Mouse (Mus musculus): ENCODE measurements at regions not wholly inside any gene's neighbourhood (a gene's known extent, or its start where the extent isn't known, plus 50 kb on each side); places are given as distances from the start of the nearest gene placed in this dataset.

- 86% methylated on average over 6 of the region's 6 CpGs for WGBS
- no peak overlapping the region for H3K4me2 ChIP-seq
- H3K9ac ChIP-seq, result no peak overlapping the region
- no peaks in the 10 kb centered on the region for H3K9me3 ChIP-seq (replicated peaks)
- no peak overlapping the region for H3K27ac ChIP-seq (ENCODE audit: poor library complexity, severe bottlenecking)
- no peaks in the 10 kb centered on the region for H3K36me3 ChIP-seq
- no peaks in the 10 kb centered on the region for H3K27me3 ChIP-seq (replicated peaks)
- H3K4me1 ChIP-seq (replicated peaks), result peaks cover 8% of the 10 kb centered on the region
- ATAC-seq (ENCODE audit: insufficient number of reproducible peaks, low FRiP score), result no peak
- no peak overlapping the region for H3K4me3 ChIP-seq
Measured at GRCm38 (mm10) chr9:41460709-41461108, 299.2 kb upstream of the Ubash3b start.

- H3K9ac ChIP-seq, result no peak overlapping the region
- H3K4me1 ChIP-seq (replicated peaks), result peaks cover 7% of the 10 kb centered on the region
- no peaks in the 10 kb centered on the region for H3K9me3 ChIP-seq (replicated peaks)
- WGBS, result 85% methylated on average over 3 of the region's 3 CpGs
- no peak overlapping the region for H3K4me3 ChIP-seq
- no peak overlapping the region for H3K27ac ChIP-seq (ENCODE audit: poor library complexity, severe bottlenecking)
- no peak overlapping the region for H3K4me2 ChIP-seq
- no peaks in the 10 kb centered on the region for H3K36me3 ChIP-seq
- ATAC-seq (ENCODE audit: insufficient number of reproducible peaks, low FRiP score), result no peak
- H3K27me3 ChIP-seq (replicated peaks), result no peaks in the 10 kb centered on the region
Measured at GRCm38 (mm10) chr9:41457003-41457402, 295.5 kb upstream of the Ubash3b start.

- 50% methylated on average over 3 of the region's 3 CpGs for WGBS
- Histone ChIP-seq H3K4me1 (replicated peaks) (peaks cover 28% of the 10 kb centered on the region), H3K4me2 (no peak overlapping the region), H3K27me3 (replicated peaks) (no peaks in the 10 kb centered on the region), H3K27ac (ENCODE audit: poor library complexity, severe bottlenecking) (no peak overlapping the region), H3K9me3 (replicated peaks) (no peaks in the 10 kb centered on the region), H3K9ac (no peak overlapping the region), H3K36me3 (no peaks in the 10 kb centered on the region), H3K4me3 (no peak overlapping the region)
- no peak for ATAC-seq (ENCODE audit: insufficient number of reproducible peaks, low FRiP score)
Measured at GRCm38 (mm10) chr9:41451738-41452137, 290.2 kb upstream of the Ubash3b start.

- ATAC-seq (ENCODE audit: insufficient number of reproducible peaks, low FRiP score), result no peak
- Histone ChIP-seq H3K27me3 (replicated peaks) (no peaks in the 10 kb centered on the region), H3K36me3 (no peaks in the 10 kb centered on the region), H3K4me2 (no peak overlapping the region), H3K4me1 (replicated peaks) (peaks cover 32% of the 10 kb centered on the region), H3K9me3 (replicated peaks) (no peaks in the 10 kb centered on the region), H3K4me3 (no peak overlapping the region), H3K9ac (no peak overlapping the region), H3K27ac (ENCODE audit: poor library complexity, severe bottlenecking) (no peak overlapping the region)
- WGBS, result 42% methylated on average over 4 of the region's 4 CpGs
Measured at GRCm38 (mm10) chr9:41449233-41449632, 287.7 kb upstream of the Ubash3b start.

GRCm38 (mm10) chr9:41447902-41448301, 286.4 kb upstream of the Ubash3b start:
- peak overlapping the region; percentile 71 for H3K27ac ChIP-seq (ENCODE audit: poor library complexity, severe bottlenecking)
- H3K27me3 ChIP-seq (replicated peaks), result no peaks in the 10 kb centered on the region
- peaks cover 32% of the 10 kb centered on the region for H3K4me1 ChIP-seq (replicated peaks)
- no peaks in the 10 kb centered on the region for H3K36me3 ChIP-seq
- H3K9me3 ChIP-seq (replicated peaks), result no peaks in the 10 kb centered on the region
- no peak; the same call in 1 of the 2 replicates for ATAC-seq (ENCODE audit: insufficient number of reproducible peaks, low FRiP score)
- no peak overlapping the region for H3K4me2 ChIP-seq
- H3K9ac ChIP-seq, result no peak overlapping the region
- H3K4me3 ChIP-seq, result no peak overlapping the region
- 74% methylated on average over 8 of the region's 8 CpGs for WGBS

- Histone ChIP-seq H3K9ac (peak overlapping the region; percentile 2; the same call in 1 of the 2 replicates), H3K4me2 (peak overlapping the region; percentile 53), H3K36me3 (no peaks in the 10 kb centered on the region), H3K9me3 (replicated peaks) (0 out of 2 replicates have a peak, but pooled peaks cover 2% of the 10 kb centered on the region), H3K4me1 (replicated peaks) (peaks cover 32% of the 10 kb centered on the region), H3K27ac (ENCODE audit: poor library complexity, severe bottlenecking) (peak overlapping the region; percentile 93), H3K27me3 (replicated peaks) (no peaks in the 10 kb centered on the region), H3K4me3 (no peak overlapping the region)
- WGBS, result 30% methylated on average over 12 of the region's 12 CpGs
- ATAC-seq (ENCODE audit: insufficient number of reproducible peaks, low FRiP score), result peak; percentile 70
Measured at GRCm38 (mm10) chr9:41447211-41447875, 285.8 kb upstream of the Ubash3b start.

GRCm38 (mm10) chr9:41446431-41447203, 285.1 kb upstream of the Ubash3b start:
- Histone ChIP-seq H3K9me3 (replicated peaks) (0 out of 2 replicates have a peak, but pooled peaks cover 2% of the 10 kb centered on the region), H3K9ac (no peak overlapping the region), H3K36me3 (no peaks in the 10 kb centered on the region), H3K27ac (ENCODE audit: poor library complexity, severe bottlenecking) (peak overlapping the region; percentile 93), H3K27me3 (replicated peaks) (no peaks in the 10 kb centered on the region), H3K4me1 (replicated peaks) (peaks cover 30% of the 10 kb centered on the region), H3K4me2 (peak overlapping the region; percentile 53; the same call in 1 of the 2 replicates), H3K4me3 (no peak overlapping the region)
- ATAC-seq (ENCODE audit: insufficient number of reproducible peaks, low FRiP score), result peak; percentile 17
- WGBS, result 65% methylated on average over 9 of the region's 9 CpGs

- no peak overlapping the region for H3K27ac ChIP-seq (ENCODE audit: poor library complexity, severe bottlenecking)
- peaks cover 17% of the 10 kb centered on the region for H3K9me3 ChIP-seq (replicated peaks)
- 79% methylated on average over 3 of the region's 3 CpGs for WGBS
- peaks cover 6% of the 10 kb centered on the region; the same call in 1 of the 2 replicates for H3K36me3 ChIP-seq
- H3K27me3 ChIP-seq (replicated peaks), result no peaks in the 10 kb centered on the region
- no peak overlapping the region for H3K4me2 ChIP-seq
- peaks cover 12% of the 10 kb centered on the region for H3K4me1 ChIP-seq (replicated peaks)
- no peak overlapping the region for H3K4me3 ChIP-seq
- ATAC-seq (ENCODE audit: insufficient number of reproducible peaks, low FRiP score), result no peak
- no peak overlapping the region for H3K9ac ChIP-seq
Measured at GRCm38 (mm10) chr9:41442418-41442817, 280.9 kb upstream of the Ubash3b start.

GRCm38 (mm10) chr9:41439979-41440378, 278.5 kb upstream of the Ubash3b start:
- Histone ChIP-seq H3K36me3 (peaks cover 9% of the 10 kb centered on the region; the same call in 1 of the 2 replicates), H3K9me3 (replicated peaks) (peaks cover 24% of the 10 kb centered on the region), H3K4me3 (no peak overlapping the region), H3K4me1 (replicated peaks) (no peaks in the 10 kb centered on the region), H3K9ac (no peak overlapping the region), H3K27me3 (replicated peaks) (no peaks in the 10 kb centered on the region), H3K4me2 (no peak overlapping the region), H3K27ac (ENCODE audit: poor library complexity, severe bottlenecking) (no peak overlapping the region)
- ATAC-seq (ENCODE audit: insufficient number of reproducible peaks, low FRiP score), result no peak
- 72% methylated on average over 4 of the region's 4 CpGs for WGBS

- no peak overlapping the region for H3K4me3 ChIP-seq
- no peak overlapping the region for H3K4me2 ChIP-seq
- H3K36me3 ChIP-seq, result peaks cover 9% of the 10 kb centered on the region; the same call in 1 of the 2 replicates
- 87% methylated on average over 2 of the region's 2 CpGs for WGBS
- ATAC-seq (ENCODE audit: insufficient number of reproducible peaks, low FRiP score), result no peak
- H3K9me3 ChIP-seq (replicated peaks), result peaks cover 24% of the 10 kb centered on the region
- no peak overlapping the region for H3K9ac ChIP-seq
- H3K4me1 ChIP-seq (replicated peaks), result no peaks in the 10 kb centered on the region
- no peaks in the 10 kb centered on the region for H3K27me3 ChIP-seq (replicated peaks)
- H3K27ac ChIP-seq (ENCODE audit: poor library complexity, severe bottlenecking), result no peak overlapping the region
Measured at GRCm38 (mm10) chr9:41438141-41438540, 276.6 kb upstream of the Ubash3b start.
